Mouse (Mus musculus): Measurements from ENCODE around the gene Olfr1328. TPM values are rescaled to one million over a fixed set of nuclear protein-coding genes. Genes with fewer than 3 reads are reported as not detected.

The Olfr1328 gene
- polyA plus RNA-seq, 1 experiment = not detected

GRCm38 (mm10) chr4:118901981-118902380 is 36.4 kb downstream of the Olfr1328 start:
- Histone ChIP-seq H3K4me1 (ENCODE audit: control insufficient read depth, insufficient read depth, low read length) (no peaks in the 10 kb centered on the region), H3K4me3 (ENCODE audit: control insufficient read depth, low read depth, low read length) (no peak overlapping the region), H3K36me3 (ENCODE audit: control insufficient read depth, insufficient read depth, low read length) (no peaks in the 10 kb centered on the region), H3K27ac (ENCODE audit: control insufficient read depth, insufficient read depth, low read depth, low read length) (no peak overlapping the region), H3K27me3 (ENCODE audit: control insufficient read depth, insufficient read depth, low read length) (no peaks in the 10 kb centered on the region)
- TF ChIP-seq CTCF (IDR thresholded peaks at IDR 0.05; ENCODE audit: control insufficient read depth, insufficient read depth, insufficient replicate concordance, low read depth, low read length) (no peak), POLR2A (IDR thresholded peaks at IDR 0.05; ENCODE audit: control insufficient read depth, low read depth, low read length) (no peak)

- TF ChIP-seq CTCF (IDR thresholded peaks at IDR 0.05; ENCODE audit: control insufficient read depth, insufficient read depth, insufficient replicate concordance, low read depth, low read length) (no peak), POLR2A (IDR thresholded peaks at IDR 0.05; ENCODE audit: control insufficient read depth, low read depth, low read length) (no peak)
- no peak within 1 kb of the TSS for H3K27ac ChIP-seq (ENCODE audit: control insufficient read depth, insufficient read depth, low read depth, low read length)
Observed at GRCm38 (mm10) chr4:118888297-118888696, 50.1 kb downstream of the Olfr1328 start, which contains the start of gene Olfr1330. Olfr1330 (plus strand) TSS chr4:118888597.

More at GRCm38 (mm10) chr4:118888297-118888696, 50.1 kb downstream of the Olfr1328 start, which contains the start of gene Olfr1330:
- no peaks in the 10 kb centered on the region for H3K36me3 ChIP-seq (ENCODE audit: control insufficient read depth, insufficient read depth, low read length)
- H3K4me3 ChIP-seq (ENCODE audit: control insufficient read depth, low read depth, low read length) = no peak within 1 kb of the TSS
- no peaks in the 10 kb centered on the region for H3K4me1 ChIP-seq (ENCODE audit: control insufficient read depth, insufficient read depth, low read length)
- no peaks in the 10 kb centered on the region for H3K27me3 ChIP-seq (ENCODE audit: control insufficient read depth, insufficient read depth, low read length)

Other genes with a start within 250 kb of the Olfr1328 start
- not detected in 2 replicates for gene Olfr1342, start 245.9 kb downstream of the Olfr1328 start, polyA plus RNA-seq (2012; rRNA removed)
- 0.15 TPM in 1 of 2 replicates, not detected in the other for gene Olfr1341, start 235.1 kb downstream of the Olfr1328 start, polyA plus RNA-seq (2012; rRNA removed)
- not detected in 2 replicates for gene Olfr1340, start 218.5 kb downstream of the Olfr1328 start, polyA plus RNA-seq (2012; rRNA removed)
- not detected in 2 replicates for gene Olfr1339, start 206.4 kb downstream of the Olfr1328 start, polyA plus RNA-seq (2012; rRNA removed)
- 0.11 TPM in 1 of 2 replicates, not detected in the other for gene Olfr1338, start 179.9 kb downstream of the Olfr1328 start, polyA plus RNA-seq (2012; rRNA removed)
- not detected in 2 replicates for gene Olfr1337, start 156.0 kb downstream of the Olfr1328 start, polyA plus RNA-seq (2012; rRNA removed)
- gene Olfr1335, start 128.7 kb downstream of the Olfr1328 start, polyA plus RNA-seq (2012; rRNA removed) = not detected in 2 replicates
- gene Olfr1333, start 102.3 kb downstream of the Olfr1328 start, polyA plus RNA-seq (2012; rRNA removed) = 0.07 and 0.11 TPM in 2 replicates
- gene Olfr1331, start 74.0 kb downstream of the Olfr1328 start, polyA plus RNA-seq (2012; rRNA removed) = not detected in 2 replicates
- not detected in 2 replicates for gene Olfr1330, start 50.0 kb downstream of the Olfr1328 start, polyA plus RNA-seq (2012; rRNA removed)
- not detected in 2 replicates for gene Olfr1329, start 21.1 kb downstream of the Olfr1328 start, polyA plus RNA-seq (2012; rRNA removed)
- 0.09 and 0.14 TPM in 2 replicates for gene Lao1, start 23.0 kb upstream of the Olfr1328 start, polyA plus RNA-seq (2012; rRNA removed)
- 6.9 and 7.1 TPM in 2 replicates for gene Slc2a1, start 170.1 kb upstream of the Olfr1328 start, polyA plus RNA-seq (2012; rRNA removed)
- gene Zfp691, start 235.6 kb upstream of the Olfr1328 start, polyA plus RNA-seq (2012; rRNA removed) = 25.9 and 28.6 TPM in 2 replicates